Mouse (Mus musculus): ENCODE results near the gene Fam131b. TPM values are rescaled to one million over a fixed set of nuclear protein-coding genes. Genes with fewer than 3 reads are reported as not detected.

The Fam131b gene
- total RNA-seq, 2 experiments from 2014 or later, result 1.1 to 1.2 TPM

DNA sequence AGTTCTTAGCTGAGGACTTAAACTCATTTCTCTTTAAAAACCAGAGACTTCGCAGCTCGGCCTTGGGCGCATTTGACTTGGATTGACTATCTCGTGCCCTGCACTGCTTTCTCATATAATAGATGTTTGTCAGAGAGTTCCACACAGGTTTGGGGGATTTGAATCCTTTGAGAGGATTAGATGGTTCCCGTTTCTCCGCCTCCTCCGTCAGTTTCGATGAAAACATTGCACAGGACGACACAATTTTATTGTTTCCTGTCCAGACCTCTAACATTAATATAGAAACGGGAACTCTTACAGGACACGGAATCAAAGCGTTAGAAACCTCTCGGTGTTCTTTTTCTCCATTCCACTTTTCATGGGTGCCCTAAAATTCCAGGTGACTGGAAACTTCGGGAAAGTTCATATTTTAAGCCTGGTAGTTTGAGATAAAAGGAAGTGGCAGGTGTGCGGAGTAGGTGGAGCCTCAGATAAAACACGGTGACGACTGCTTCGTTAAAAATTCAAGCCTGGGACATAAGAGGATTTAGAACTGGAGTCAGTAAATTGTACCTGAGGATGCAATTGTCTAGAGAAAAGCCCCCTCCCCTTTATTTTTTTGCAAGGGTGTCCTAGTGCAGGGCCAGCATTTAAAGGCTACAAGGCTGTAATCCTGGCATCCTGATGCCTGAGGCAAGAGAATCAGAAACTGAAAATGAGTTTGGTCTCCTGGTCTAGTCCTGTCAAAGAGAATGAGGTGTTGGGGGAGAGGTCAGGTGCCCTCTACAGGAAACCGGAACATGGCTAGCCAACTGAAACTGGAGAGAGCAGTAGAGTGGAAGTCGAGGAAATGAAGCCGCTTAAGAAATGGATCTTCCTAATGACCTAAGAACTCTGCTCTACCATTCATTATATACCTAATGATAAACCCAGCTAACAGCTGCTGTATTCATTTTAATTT is 58.8 kb downstream of the Fam131b start:
- intact Hi-C loops (cut with DNase I), result loop anchor here (2.0 to 5.0 kb wide), 2 partner anchors 83 to 107 kb away; partner anchors contain the start of genes Epha1 and Zyx
- no peak for DNase-seq

Other genes starting within 250 kb of the Fam131b start
- gene Tas2r139, start 183.7 kb downstream of the Fam131b start, total RNA-seq (2021), result not detected
- gene Tas2r144, start 109.3 kb downstream of the Fam131b start, total RNA-seq (2021), result not detected
- 10 to 100 TPM; 47.1 to 50.2 TPM for gene Gstk1, start 78.7 kb downstream of the Fam131b start, total RNA-seq (2021)
- not detected for gene Tmem139, start 62.7 kb downstream of the Fam131b start, total RNA-seq (2021)
- 10 to 100 TPM; 16.5 to 17.4 TPM for gene Casp2, start 59.7 kb downstream of the Fam131b start, total RNA-seq (2021)
- 1 to 10 TPM; 1.4 to 3.7 TPM for gene Clcn1, start 38.0 kb downstream of the Fam131b start, total RNA-seq (2021)
- 10 to 100 TPM; 78.9 to 88.6 TPM for gene Zyx, start 25.0 kb upstream of the Fam131b start, total RNA-seq (2021)
- gene Epha1, start 48.6 kb upstream of the Fam131b start, total RNA-seq (2021), result under 1 TPM; 0.51 to 0.67 TPM
- gene Tas2r143, start 75.6 kb upstream of the Fam131b start, total RNA-seq (2021), result not detected
- under 1 TPM in 1 of 2 experiments, not detected in 1; 0.39 TPM for gene Tas2r135, start 80.8 kb upstream of the Fam131b start, total RNA-seq (2021)
- not detected for gene Tas2r126, start 109.9 kb upstream of the Fam131b start, total RNA-seq (2021)
- gene Olfr458, start 140.6 kb upstream of the Fam131b start, total RNA-seq (2021), result not detected
- gene Olfr457, start 151.7 kb upstream of the Fam131b start, total RNA-seq (2021), result not detected
- not detected for gene Olfr456, start 162.6 kb upstream of the Fam131b start, total RNA-seq (2021)
- not detected for gene Olfr455, start 222.9 kb upstream of the Fam131b start, total RNA-seq (2021)